Mouse (Mus musculus): ENCODE measurements at regions not wholly inside any gene's neighbourhood (a gene's known extent, or its start where the extent isn't known, plus 50 kb on each side); places are given as distances from the start of the nearest gene placed in this dataset.

DNA sequence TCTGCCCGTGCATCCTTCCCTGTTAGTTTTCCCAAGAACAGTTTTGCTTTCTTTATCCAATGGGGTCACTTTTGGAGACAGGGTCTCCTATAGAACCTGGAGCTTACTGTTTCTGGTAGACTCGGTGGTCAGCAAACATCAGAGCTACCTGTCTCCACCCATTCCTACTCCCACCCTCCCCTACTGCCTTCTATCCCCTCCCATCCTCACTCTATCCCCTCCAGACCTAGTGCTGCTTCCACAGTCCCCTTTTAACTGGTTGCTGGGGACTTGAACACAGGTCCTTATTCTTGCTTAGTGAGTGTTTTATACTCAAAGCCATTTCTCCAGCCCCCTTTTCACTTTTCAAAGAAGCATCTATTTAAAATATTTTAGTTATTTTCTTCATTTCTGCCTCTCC, 189.4 kb upstream of the Fat4 start:
- no peak for DNase-seq (ENCODE audit: low read depth, low spot score)

DNA sequence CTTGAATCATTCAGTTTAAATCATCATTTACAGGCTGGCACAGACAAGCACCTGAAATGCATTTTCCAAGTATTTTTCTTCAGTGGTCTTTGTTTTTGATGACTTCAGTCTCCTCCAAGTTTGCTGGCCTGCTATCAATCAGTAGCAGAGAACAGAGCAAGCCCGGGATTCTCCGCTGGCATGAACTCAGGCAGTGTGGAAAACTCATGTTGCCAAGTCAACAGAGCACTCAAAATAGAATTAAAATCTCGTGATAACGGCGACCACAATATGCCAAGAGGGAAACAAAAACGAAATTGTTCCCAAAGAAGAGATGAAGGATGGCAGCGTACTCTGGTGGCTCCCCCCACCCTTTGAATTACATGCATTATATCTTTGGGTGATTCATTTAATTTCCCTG, 190.9 kb upstream of the Fat4 start:
- DNase-seq (ENCODE audit: low read depth, low spot score) = no peak

DNA sequence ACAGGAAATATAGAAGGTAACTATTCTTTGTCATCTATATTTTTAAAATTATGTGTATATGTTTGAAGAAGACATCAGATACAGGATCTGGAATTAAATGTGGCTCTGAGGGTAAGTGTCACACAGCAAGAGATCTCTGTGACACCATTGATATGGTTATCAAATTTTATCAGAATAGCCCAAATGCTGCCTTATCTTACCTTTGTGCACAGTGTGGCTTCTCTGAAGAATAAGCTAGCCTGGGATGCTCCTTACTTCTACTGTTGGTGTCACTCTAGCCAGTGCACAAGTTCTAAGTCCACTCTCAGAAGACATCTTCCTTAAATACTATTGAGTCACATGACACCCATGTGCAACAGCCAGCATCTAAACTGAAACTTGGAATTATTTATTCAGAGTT, 194.0 kb upstream of the Fat4 start:
- no peak for DNase-seq (ENCODE audit: low read depth, low spot score)

DNA sequence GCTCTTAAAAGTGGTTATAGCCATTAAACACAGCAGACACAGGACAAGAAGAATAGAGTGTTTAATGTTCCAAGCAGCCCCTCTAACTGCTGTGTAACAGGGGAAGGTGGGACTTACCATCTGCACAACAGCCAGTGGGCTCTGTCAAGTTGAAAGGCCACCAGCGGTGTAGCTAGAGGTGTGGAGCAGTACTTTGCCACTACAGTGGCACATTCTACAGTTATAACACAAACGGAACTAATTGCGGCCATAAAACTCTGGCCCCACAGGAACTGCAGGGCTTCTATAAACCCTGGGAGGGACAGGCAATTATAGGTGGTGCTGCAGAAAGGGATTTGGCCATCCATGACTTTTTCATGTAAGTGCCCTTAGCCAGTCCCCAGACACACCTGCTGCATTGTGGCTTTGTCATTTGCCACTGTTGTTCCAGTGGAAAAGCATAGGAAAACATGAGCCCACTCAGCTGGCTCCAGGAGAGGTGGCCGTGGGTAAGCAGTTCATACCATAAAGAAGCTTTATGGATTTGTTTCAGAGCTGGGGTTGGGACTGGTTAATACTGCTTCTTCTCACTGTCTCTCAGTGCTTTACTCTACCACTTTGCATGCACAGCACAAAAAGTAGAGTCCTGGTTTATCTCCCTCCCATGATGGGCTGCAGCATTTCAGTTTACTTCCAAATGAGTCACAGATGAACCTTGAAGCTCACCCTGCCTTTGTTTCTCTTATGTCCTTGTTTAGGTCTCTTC, 199.8 kb upstream of the Ankrd50 start:
- DNase-seq (ENCODE audit: low read depth, low spot score) = no peak

DNA sequence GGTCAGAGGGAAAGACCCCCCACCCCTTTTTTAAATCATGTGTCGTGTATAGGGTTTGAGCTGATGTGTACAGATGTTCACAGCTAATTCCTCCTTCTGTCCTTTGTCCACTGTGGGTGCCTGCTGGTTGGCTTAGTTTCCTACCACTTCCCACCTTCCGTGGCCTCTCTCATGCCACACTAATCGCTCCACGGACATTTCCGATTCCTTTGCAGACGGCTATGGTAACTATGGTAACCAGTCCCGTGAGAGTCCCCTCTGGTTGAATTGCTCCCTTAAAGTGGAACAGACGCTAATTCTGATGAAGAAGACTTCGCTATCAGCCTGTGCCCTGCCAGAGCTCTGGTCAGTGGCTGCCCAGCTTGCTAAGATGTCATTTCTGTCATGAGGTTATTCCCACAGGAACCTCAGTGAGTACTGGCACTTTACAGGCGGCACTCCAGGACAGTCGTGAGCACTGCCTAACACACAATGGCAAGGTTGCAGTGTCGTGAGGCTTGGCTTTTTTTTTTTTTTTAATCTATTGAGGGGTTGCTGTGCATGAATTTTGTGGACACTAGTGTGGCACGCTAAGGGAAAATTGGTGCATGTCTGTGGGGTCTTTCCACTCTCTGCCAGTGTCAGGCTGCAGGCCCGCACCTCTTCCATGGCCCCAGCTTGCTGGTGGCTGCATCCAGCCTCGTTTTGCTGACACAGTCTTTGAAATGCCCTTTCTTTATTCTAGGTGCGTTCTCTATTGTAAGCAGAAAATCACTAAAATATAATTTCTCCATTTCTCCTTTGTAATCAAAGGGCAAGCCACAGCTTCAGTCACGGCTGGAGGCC, 179.2 kb upstream of the Ankrd50 start:
- no peak for DNase-seq (ENCODE audit: low read depth, low spot score)

DNA sequence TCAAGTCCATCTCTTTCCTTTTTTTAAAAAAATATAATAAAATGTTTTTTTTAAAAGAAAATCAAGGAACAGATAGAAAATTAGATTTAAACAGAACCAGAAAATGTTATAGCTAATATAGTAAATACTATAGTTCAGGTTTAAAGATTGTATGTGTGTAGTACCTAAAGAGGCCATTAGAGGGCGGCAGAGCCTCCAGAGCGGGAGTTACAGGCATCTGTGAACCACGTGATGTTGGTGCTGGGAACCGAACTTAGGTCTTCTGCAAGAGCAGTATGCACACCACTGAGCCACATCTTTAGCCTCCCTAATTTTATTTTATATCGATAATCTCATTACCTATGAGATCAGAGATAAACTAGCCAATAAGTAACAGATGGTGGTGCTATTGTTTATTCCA, 178.4 kb upstream of the Ankrd50 start:
- peak; percentile 16 for DNase-seq (ENCODE audit: low read depth, low spot score)

DNA sequence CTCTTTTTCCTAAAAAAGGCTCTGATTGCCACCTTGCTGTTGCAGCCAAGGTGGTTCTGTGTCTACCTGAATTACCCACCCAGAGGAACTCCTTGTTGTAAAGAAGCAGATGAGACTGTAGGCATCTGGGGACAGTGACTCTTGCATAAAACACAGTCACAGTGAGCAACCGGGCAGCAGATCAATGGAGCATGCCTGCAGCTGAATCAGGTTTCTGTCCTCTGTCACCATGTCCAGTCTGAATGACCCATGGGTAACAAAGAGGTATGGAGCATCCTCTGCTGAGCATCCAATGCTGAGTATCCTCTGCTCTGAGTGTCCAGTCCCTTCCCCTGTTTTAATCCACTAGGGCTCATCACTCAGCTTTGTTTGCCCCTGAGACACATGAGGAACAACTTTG, 172.1 kb upstream of the Ankrd50 start:
- no peak for DNase-seq (ENCODE audit: low read depth, low spot score)

DNA sequence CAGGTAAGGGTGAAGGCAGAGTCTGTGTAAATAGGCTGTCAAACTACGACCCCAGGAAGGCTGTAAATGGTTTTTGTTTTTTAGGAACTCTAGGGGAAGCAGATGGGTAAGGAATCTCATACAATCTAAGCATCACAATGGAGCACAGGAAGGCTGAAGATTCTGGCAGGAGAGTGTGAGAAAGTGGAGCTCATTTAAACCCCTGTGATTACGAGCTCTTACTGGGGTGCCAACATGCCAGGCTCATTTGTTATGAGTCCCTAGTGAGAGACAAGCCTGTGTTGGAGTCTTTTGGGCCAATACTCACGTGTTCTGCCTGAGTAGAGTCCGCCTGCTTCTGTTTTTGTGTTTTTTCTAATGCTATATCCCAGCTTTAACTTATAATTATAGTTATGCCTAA, 169.3 kb upstream of the Ankrd50 start:
- DNase-seq (ENCODE audit: low read depth, low spot score) = no peak

DNA sequence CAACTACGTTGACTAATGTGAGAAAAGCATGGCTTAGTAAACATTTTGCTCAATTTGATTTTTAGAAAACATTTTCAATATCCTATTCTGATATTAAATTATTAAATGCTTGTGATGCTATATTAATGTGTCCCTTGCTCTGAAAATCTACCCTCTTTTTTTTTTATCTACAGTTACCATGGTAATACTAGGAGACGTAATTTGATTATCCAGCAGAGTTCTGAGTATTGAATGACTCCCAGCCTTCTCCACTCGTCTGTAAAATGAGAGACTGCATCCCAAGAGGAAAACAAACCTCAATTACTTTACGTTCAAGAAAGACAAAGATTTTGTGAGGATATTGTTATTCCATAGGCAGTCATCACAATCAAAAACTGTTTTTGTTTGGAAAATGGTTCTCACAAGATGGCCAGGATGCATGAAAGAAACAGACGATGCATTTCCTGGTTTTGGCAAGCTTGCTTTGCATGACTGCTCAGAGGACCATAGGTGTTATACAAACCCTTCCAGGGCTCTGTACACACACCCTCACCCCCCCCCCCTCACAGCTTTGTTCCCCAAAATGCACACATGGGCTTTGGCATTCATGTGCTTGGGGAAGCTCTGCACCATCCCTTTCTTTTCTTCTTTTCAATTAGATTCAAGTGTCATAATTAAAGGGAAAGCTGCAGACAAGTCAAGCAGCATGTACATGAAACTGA, 168.5 kb upstream of the Ankrd50 start:
- no peak for DNase-seq (ENCODE audit: low read depth, low spot score)

DNA sequence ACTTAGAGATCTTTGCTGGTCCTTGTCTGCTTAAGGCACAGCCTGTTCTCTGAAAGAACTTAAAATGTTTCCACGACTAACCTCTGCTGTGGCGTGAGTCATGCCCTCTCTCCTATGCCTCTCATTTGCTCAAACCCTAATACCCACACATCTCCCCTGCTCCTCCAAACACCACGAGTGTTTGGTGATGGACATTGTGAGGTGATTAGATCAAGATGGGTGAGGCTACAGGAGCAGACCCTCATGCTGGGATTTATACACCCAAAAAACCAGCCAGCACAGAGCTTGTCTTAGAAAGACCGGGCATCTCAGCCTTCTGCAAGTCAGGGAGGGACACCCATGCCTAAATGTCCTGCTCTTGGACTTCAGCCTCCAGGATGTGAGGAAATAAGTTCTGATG, 165.5 kb upstream of the Ankrd50 start:
- DNase-seq (ENCODE audit: low read depth, low spot score) = no peak

DNA sequence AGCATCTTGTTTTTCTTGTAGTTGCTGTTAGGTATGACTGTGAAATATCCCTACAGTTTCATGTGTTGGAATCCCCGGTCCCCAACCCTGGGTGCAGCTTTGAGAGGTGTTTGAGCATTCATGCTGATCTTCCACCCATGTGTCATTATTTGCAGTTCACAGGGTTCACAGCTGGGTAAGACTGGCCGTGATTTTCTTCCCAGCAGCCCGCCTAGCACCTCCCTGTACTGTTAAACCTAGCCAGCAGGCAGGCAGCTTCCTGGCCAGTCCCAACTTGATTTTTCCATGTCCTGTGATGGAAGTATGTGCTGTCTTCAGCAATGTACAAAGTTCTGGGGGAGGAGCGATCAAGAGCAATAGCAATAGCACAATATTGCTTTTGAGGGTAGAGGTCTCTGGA, 164.0 kb upstream of the Ankrd50 start:
- DNase-seq (ENCODE audit: low read depth, low spot score) = no peak

DNA sequence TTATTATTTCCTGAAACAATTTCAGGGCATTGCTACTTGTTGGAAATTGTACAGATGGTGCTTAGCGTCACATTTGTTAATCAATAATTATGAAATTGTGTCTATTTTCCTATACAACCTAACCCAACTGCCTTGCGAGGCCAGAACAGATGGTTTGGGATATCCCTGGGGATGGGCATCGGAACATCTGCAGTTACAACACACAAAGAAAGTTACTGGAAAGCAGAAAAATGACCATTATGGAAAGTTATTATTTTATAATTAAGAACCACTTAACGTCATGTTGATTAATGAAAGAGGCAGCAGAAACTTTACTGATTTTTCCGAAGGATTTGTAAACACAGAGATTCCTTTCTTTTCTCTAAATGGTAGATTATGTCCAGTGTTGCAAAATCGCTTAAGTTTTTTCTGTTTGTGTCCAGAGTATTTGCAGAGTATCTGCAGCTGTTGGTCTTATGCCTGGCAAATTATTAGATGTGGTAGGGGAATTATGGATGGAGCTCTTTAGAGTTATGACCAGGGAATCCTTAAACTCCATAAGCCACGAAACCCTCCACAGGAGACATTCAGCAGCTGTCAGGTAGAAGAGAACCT, 163.2 kb upstream of the Ankrd50 start:
- DNase-seq (ENCODE audit: low read depth, low spot score) = no peak

DNA sequence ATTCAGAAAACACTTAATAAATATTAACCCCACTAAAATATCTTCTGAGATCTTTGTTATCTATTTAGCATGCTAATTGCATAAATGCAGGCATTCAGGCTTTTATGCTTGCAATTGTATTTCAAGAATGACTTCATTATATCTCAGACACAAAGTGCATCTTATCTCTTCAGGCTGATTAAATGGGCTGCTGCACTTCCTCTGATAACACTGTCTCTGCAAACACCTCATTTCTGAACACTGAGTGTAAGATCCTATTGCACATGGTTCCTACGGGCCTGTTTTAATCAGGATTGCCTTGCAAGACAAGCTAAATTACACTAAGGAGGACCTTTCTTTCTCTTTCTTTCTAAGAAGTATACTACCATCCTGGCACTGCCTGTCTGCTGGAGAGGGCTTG, 157.1 kb upstream of the Ankrd50 start:
- no peak for DNase-seq (ENCODE audit: low read depth, low spot score)

DNA sequence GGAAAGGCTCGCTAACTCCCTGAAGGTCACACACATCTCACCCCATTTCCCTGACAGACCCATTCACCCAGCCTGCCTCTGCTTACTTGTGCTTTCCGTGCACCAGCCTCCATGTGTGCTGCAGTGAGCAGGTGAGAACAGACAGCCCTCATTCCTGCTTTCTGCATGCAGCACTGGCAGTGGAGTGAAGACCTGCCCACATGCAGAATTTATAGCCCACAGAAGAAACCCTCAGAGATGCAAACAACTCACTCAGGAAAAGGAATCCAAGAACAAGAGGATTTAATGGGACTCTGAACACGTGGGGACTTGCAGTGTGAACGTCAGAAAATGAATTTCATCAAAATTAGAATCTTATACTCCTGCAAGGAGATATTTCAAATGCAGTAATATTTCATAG, 152.2 kb upstream of the Ankrd50 start:
- DNase-seq (ENCODE audit: low read depth, low spot score) = no peak

DNA sequence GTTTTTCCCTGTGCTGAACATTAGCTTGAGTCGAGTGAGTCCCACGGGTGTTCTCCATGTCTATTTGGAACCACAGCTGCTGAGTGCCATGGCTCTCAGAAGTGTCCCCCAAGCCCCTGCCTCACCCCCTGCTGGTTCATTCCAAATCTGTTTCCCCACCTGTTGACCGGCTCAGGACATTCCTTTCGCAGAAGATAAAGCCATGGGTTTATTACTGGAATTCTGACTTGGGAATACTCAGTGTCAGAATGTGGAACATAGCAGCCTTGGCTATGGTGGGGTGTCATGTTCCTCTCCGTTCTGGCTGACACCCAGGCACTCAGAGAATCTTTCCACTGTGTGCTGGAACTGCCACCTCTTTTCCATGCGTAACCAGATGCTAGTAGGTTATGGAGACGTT, 148.7 kb upstream of the Ankrd50 start:
- DNase-seq (ENCODE audit: low read depth, low spot score) = no peak

DNA sequence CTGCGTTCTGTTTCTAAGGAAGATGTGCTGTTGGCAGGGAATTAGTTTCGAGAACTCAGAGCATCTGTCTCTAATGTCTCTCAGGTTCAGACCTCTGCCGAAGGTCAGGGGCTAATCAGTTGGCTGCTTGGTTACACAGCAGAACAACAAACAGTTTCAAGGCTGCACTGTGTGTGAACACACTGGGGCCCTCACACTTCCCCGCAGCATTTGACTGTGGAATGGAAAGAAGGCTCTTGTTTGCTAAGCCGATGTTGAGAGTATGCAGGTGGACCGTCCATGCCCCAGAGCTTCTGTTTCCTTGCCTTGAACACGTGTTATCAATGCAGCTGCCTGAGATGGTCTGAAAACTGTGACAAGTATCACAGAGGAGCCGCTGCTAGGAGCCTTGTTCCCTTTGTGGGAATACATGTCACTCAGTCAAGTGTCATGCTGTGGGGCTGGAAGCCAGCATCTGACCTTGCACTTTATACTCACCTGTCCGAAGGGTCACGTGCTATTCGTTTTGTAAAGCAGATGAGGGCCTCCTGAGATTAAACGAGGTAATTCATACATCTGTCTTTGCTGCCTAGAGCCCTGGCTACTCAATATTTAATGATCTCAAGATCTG, 141.0 kb upstream of the Ankrd50 start:
- no peak for DNase-seq (ENCODE audit: low read depth, low spot score)

DNA sequence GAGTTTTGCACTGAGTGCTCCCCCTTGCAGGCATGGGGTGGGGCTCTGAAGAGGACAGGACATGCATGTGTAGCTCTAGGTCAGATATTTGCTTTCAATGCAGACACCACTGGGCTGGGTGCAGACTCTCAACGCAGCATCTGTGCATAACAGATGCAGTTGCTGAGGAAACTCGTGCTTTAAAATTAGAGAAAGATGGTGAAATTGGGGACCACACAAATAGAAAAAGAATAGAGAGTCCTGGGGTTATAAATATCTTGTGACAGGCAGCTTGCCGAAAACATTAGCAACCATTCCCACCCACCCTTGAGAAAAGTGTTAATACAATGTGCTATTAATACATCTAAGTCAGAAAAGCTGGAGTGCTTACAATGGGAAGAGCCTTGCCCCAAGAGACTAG, 133.3 kb upstream of the Ankrd50 start:
- no peak for DNase-seq (ENCODE audit: low read depth, low spot score)

DNA sequence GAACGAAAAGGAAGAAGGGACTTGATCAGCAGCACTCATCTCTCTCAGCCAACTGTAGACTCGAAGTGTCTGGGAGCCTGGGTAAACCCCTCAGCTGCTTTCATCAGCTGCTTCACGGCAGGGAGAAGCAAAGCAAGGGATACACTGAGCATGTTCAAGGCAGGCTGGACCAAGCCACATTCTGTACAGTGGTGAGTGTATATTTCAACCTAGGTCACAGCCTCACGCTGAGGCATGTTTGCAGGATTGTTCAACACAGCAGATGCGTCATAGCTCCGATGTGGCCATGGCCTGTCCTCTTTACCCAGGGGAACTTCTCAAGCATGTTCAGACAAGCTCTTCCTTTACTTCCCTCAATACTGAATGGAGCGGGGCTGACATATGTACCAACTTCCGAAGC, 132.6 kb upstream of the Ankrd50 start:
- no peak for DNase-seq (ENCODE audit: low read depth, low spot score)

DNA sequence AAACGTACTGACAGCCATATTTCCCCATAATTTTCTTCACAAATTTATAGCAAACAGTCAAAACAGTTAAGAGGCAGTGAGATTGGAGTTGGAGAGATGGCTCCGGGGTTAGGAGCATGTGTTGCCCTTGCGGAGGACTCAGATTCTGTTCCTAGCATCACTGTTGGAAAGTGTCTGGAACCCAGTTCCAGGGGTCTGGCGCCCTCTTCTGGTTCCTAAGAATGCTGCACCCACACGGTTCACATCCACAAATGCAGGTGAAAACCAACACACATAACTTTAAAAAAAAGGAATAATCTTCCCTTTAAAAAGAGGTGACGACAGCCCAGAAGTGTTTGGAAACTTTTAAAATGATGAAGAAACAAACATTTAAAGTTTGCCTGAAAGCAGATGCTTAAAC, 129.1 kb upstream of the Ankrd50 start:
- peak; percentile 31 for DNase-seq (ENCODE audit: low read depth, low spot score)

DNA sequence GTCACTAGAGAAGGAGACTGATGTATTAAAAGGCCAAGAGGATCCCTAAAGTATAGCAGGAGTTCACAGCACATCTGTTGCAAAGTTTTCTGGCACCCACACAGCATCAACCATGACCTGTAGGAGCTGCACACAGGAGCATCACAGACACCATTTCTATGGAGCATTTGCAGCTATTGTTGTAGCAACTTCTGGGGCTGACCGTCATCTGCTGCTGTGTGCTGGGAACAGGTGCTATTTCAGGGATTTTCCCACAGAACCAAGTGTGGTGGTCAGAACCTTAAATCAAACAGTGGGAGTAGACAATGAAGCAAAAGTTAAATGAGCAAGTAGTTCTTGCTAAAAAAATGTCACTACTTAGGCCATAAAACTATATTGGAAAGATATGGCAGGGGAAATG, 106.9 kb upstream of the Ankrd50 start:
- no peak for DNase-seq (ENCODE audit: low read depth, low spot score)

DNA sequence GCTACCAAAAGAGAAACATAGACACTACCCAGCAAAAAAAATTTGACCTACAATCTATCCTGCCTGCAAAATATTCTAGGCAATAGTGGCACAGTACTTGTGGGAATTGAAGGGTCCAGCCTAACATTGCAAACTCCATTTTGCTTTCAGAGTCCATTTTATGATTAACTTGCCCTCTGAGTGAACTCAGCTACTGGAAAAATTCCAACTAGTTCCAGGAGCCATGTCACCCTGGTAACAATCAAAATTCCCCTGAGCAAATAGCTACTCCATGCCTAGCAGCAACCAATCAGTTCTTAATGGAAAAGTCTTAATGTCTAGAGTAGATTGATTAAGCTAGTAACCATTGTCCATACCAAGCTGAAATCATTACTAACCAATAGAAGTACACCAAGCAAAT, 104.3 kb upstream of the Ankrd50 start:
- DNase-seq (ENCODE audit: low read depth, low spot score) = no peak

DNA sequence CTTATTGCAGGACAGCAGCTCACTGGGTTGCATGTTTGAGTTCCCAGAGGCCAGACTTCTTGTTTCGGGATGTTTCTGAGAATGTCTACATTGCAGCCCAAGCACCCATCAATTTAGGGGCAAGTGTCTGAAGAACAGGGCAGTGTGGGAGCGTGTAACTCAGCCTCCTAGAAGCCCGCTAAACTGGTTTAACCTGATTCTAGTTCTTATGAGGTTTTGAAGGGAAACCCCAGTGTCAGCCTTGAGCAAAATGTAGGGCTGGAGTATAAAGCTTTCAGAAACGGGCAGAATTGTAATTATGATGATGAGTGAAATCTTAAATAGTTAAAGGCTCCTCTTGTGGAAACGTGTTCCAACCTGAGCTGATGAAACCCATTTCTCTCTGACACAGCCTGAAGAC, 100.9 kb upstream of the Ankrd50 start:
- no peak for DNase-seq (ENCODE audit: low read depth, low spot score)

Measured in A20 (cell line).